22 mouse cellular contexts compared by ENCODE assay signal in the genomic region with DNA sequence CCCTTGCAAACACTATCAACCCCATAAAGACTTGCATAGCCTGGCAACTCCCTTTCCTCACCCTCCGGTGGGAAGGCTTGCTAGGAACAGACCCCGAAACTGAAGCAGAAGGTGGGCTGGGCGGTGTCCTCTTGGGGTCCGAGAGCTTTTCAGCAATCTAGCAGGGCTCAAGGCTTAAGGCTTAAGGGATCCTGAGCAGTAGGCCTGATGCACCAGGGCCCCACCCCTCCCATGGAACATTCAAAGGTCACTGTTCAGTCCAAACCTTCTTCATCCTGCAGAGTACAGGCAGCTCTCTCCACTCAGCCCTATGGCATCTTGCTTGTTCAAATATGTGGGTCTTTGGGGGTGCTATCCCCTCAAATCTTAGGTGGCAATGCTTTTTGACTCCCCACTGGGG. TPM values are rescaled to one million over a fixed set of nuclear protein-coding genes. Genes with fewer than 3 reads are reported as not detected.
DNase-seq lines count a peak whose midpoint lies in the region; ATAC-seq and TF ChIP-seq lines count a peak whose summit lies in the region.
"Had no signal": no experiment of that assay in that cellular context is flagged by ENCODE, and none has a peak within 500 bp of the region (broad histone marks: within the 10 kb centered on the region; RNA-seq: fewer than 3 reads in every experiment).

No protein-coding gene starts in this region.

- no peak overlapping the region for H3K9ac ChIP-seq in hindbrain, embryonic 11.5 days (ENCODE audit: low read depth, low read length)
- H3K9ac ChIP-seq in hindbrain, postnatal 0 days (replicated peaks; ENCODE audit: low read length), result no peak overlapping the region
- no peak overlapping the region for H3K9ac ChIP-seq in kidney, embryonic 16.5 days (replicated peaks; ENCODE audit: low read length)
- H3K9ac ChIP-seq in hindbrain, embryonic 12.5 days, result peak overlapping the region; percentile 15; the same call in 1 of the 2 replicates
- H3K9ac ChIP-seq in hindbrain, embryonic 14.5 days, result no peak overlapping the region
- H3K9ac ChIP-seq: embryonic facial prominence, embryonic 12.5 days; heart, embryonic 13.5 days had no signal

- H3K4me3 ChIP-seq in hindbrain, embryonic 11.5 days (ENCODE audit: low read depth, low read length), result peak overlapping the region; percentile 7; the same call in 1 of the 2 replicates
- H3K4me3 ChIP-seq in hindbrain, postnatal 0 days (ENCODE audit: low read length), result no peak overlapping the region
- H3K4me3 ChIP-seq in kidney, embryonic 16.5 days (ENCODE audit: low read length), result no peak overlapping the region
- H3K4me3 ChIP-seq in hindbrain, embryonic 12.5 days, result peak overlapping the region; percentile 34
- H3K4me3 ChIP-seq in hindbrain, embryonic 14.5 days (replicated peaks; ENCODE audit: low read length), result no peak overlapping the region
- H3K4me3 ChIP-seq: embryonic facial prominence, embryonic 12.5 days; heart, embryonic 13.5 days had no signal

- WGBS in hindbrain, embryonic 11.5 days, result 77% methylated on average over 4 of the region's 4 CpGs
- 76% methylated on average over 4 of the region's 4 CpGs for WGBS in hindbrain, postnatal 0 days
- 83% methylated on average over 4 of the region's 4 CpGs for WGBS in kidney, embryonic 16.5 days
- WGBS in hindbrain, embryonic 12.5 days, result 69% methylated on average over 4 of the region's 4 CpGs
- 71% methylated on average over 4 of the region's 4 CpGs for WGBS in hindbrain, embryonic 14.5 days

- no peak for TF ChIP-seq CTCF in hindbrain, postnatal 0 days (IDR thresholded peaks at IDR 0.05; ENCODE audit: low read depth)

- H3K27me3 ChIP-seq in hindbrain, embryonic 11.5 days (ENCODE audit: control insufficient read depth, insufficient read depth, low read length), result peaks cover 63% of the 10 kb centered on the region
- H3K27me3 ChIP-seq in hindbrain, postnatal 0 days (ENCODE audit: insufficient read depth, low read length), result peaks cover 42% of the 10 kb centered on the region
- peaks cover 65% of the 10 kb centered on the region for H3K27me3 ChIP-seq in kidney, embryonic 16.5 days (ENCODE audit: insufficient read depth, low read length)
- H3K27me3 ChIP-seq in hindbrain, embryonic 12.5 days, result peaks cover 74% of the 10 kb centered on the region
- peaks cover 66% of the 10 kb centered on the region for H3K27me3 ChIP-seq in hindbrain, embryonic 14.5 days (ENCODE audit: control insufficient read depth, insufficient read depth, low read length)
- H3K27me3 ChIP-seq: CH12.LX, Patski had no signal

- H3K4me1 ChIP-seq in hindbrain, embryonic 11.5 days (replicated peaks; ENCODE audit: control insufficient read depth, insufficient read depth, low read length), result peaks cover 15% of the 10 kb centered on the region
- H3K4me1 ChIP-seq in hindbrain, postnatal 0 days (ENCODE audit: insufficient read depth, low read length), result no peaks in the 10 kb centered on the region
- peaks cover 29% of the 10 kb centered on the region for H3K4me1 ChIP-seq in kidney, embryonic 16.5 days (ENCODE audit: insufficient read depth, low read length)
- peaks cover 37% of the 10 kb centered on the region for H3K4me1 ChIP-seq in hindbrain, embryonic 12.5 days
- peaks cover 13% of the 10 kb centered on the region; the same call in 1 of the 2 replicates for H3K4me1 ChIP-seq in hindbrain, embryonic 14.5 days (replicated peaks; ENCODE audit: control insufficient read depth, insufficient read depth, low read length)

- DNase-seq in hindbrain, embryonic 11.5 days (ENCODE audit: low spot score), result no peak
- no peak for DNase-seq in hindbrain, postnatal 0 days (ENCODE audit: low spot score)
- DNase-seq in kidney, postnatal 36 days, result peak; percentile 44 to 65
- DNase-seq in hindbrain, embryonic 14.5 days (ENCODE audit: low spot score), result no peak
- no peak for DNase-seq in gastrocnemius, postnatal 14 days
- DNase-seq: adrenal gland, postnatal 14 days; cerebellum, adult 11-12 months; cerebellum, adult 9-10 months; cerebellum, postnatal 25 days; gastrocnemius, postnatal 10 days; heart, postnatal 36 days had no signal

- H3K9me3 ChIP-seq in hindbrain, embryonic 11.5 days (ENCODE audit: control insufficient read depth, low read length), result no peaks in the 10 kb centered on the region
- no peaks in the 10 kb centered on the region for H3K9me3 ChIP-seq in hindbrain, postnatal 0 days (ENCODE audit: low read length)
- no peaks in the 10 kb centered on the region for H3K9me3 ChIP-seq in kidney, embryonic 16.5 days (ENCODE audit: low read length)
- H3K9me3 ChIP-seq in hindbrain, embryonic 12.5 days (replicated peaks), result no peaks in the 10 kb centered on the region
- no peaks in the 10 kb centered on the region for H3K9me3 ChIP-seq in hindbrain, embryonic 14.5 days (ENCODE audit: control insufficient read depth, low read length)
- H3K9me3 ChIP-seq: embryonic facial prominence, embryonic 12.5 days; heart, embryonic 13.5 days had no signal

- no peaks in the 10 kb centered on the region for H3K36me3 ChIP-seq in hindbrain, embryonic 11.5 days (ENCODE audit: control insufficient read depth, insufficient read depth, low read length)
- H3K36me3 ChIP-seq in hindbrain, postnatal 0 days (ENCODE audit: insufficient read depth, low read length), result no peaks in the 10 kb centered on the region
- peaks cover 20% of the 10 kb centered on the region for H3K36me3 ChIP-seq in kidney, embryonic 16.5 days (ENCODE audit: insufficient read depth, low read length)
- H3K36me3 ChIP-seq in hindbrain, embryonic 12.5 days, result peaks cover 20% of the 10 kb centered on the region
- H3K36me3 ChIP-seq in hindbrain, embryonic 14.5 days (replicated peaks; ENCODE audit: control insufficient read depth, insufficient read depth), result no peaks in the 10 kb centered on the region

- no peak overlapping the region for H3K27ac ChIP-seq in hindbrain, embryonic 11.5 days (ENCODE audit: low read depth, low read length)
- H3K27ac ChIP-seq in hindbrain, postnatal 0 days, result no peak overlapping the region
- H3K27ac ChIP-seq in kidney, embryonic 16.5 days (ENCODE audit: low read length), result no peak overlapping the region
- no peak overlapping the region for H3K27ac ChIP-seq in hindbrain, embryonic 12.5 days
- no peak overlapping the region for H3K27ac ChIP-seq in hindbrain, embryonic 14.5 days
- H3K27ac ChIP-seq: embryonic facial prominence, embryonic 12.5 days; heart, embryonic 13.5 days had no signal

- ATAC-seq in hindbrain, embryonic 11.5 days (ENCODE audit: low FRiP score), result no peak
- ATAC-seq in hindbrain, postnatal 0 days, result no peak
- no peak for ATAC-seq in kidney, embryonic 16.5 days (ENCODE audit: low FRiP score, low TSS enrichment)
- no peak for ATAC-seq in hindbrain, embryonic 12.5 days (ENCODE audit: low FRiP score)
- ATAC-seq in hindbrain, embryonic 14.5 days (ENCODE audit: low FRiP score), result no peak
- ATAC-seq: activated CD4-positive, CD25-positive, alpha-beta regulatory T cell, adult 4 months; forebrain, embryonic 16.5 days; Patski had no signal

- intact Hi-C loops in gastrocnemius, postnatal 14 days (cut with DNase I; ENCODE audit: low total_unique reads), result loop anchor here (10.0 kb wide), 1 partner anchor 119 kb away; no protein-coding TSS in a partner anchor

- H3K4me2 ChIP-seq in hindbrain, embryonic 11.5 days (replicated peaks; ENCODE audit: low read depth, low read length), result no peak overlapping the region; the same call in 1 of the 2 replicates
- H3K4me2 ChIP-seq in hindbrain, postnatal 0 days (ENCODE audit: low read depth, low read length), result no peak overlapping the region
- no peak overlapping the region for H3K4me2 ChIP-seq in kidney, embryonic 16.5 days (replicated peaks; ENCODE audit: low read depth, low read length)
- H3K4me2 ChIP-seq in hindbrain, embryonic 12.5 days (replicated peaks), result peak overlapping the region; percentile 15
- peak overlapping the region; percentile 12; the same call in 1 of the 2 replicates for H3K4me2 ChIP-seq in hindbrain, embryonic 14.5 days (replicated peaks)
- H3K4me2 ChIP-seq: embryonic facial prominence, embryonic 12.5 days; heart, embryonic 13.5 days had no signal

RNA-seq across cellular contexts. Expression of a gene that starts 1.6 kb away (rescaled TPM):
- polyA plus RNA-seq in hindbrain, embryonic 11.5 days (2014; fragmentation: Nextera tagmentation; extraction: Ambion mirVana), result 10.2 and 12.4 TPM in 2 replicates
- 8.6 and 11.9 TPM in 2 replicates for total RNA-seq in hindbrain, postnatal 0 days (2014; rRNA removed)
- 4.3 and 5.7 TPM in 2 replicates for polyA plus RNA-seq in hindbrain, postnatal 0 days (2015; fragmentation: Nextera tagmentation; extraction: Ambion mirVana)
- polyA plus RNA-seq in kidney, embryonic 16.5 days (2015; fragmentation: Nextera tagmentation; extraction: Ambion mirVana), result 0.94 and 1.2 TPM in 2 replicates
- polyA plus RNA-seq in hindbrain, embryonic 12.5 days (2016; fragmentation: Nextera tagmentation; extraction: Ambion mirVana), result 18.4 and 18.7 TPM in 2 replicates
- polyA plus RNA-seq in hindbrain, embryonic 14.5 days (2014; fragmentation: Nextera tagmentation; extraction: Ambion mirVana), result 4.7 and 6.6 TPM in 2 replicates
- not detected for total RNA-seq in gastrocnemius, postnatal 14 days (2021)
- total RNA-seq: adrenal gland, adult 18-20 months; adrenal gland, postnatal 14 days; CH12.LX; gastrocnemius, postnatal 10 days; heart, postnatal 36 days had no signal
- polyA plus RNA-seq: activated CD4-positive, CD25-positive, alpha-beta regulatory T cell, adult 4 months; cortical plate, adult 2 months; forebrain, embryonic 16.5 days; frontal cortex, adult 2 months had no signal

RNA-seq across cellular contexts. Expression of a gene that starts 7.0 kb away (rescaled TPM):
- polyA plus RNA-seq in hindbrain, embryonic 11.5 days (2014; fragmentation: Nextera tagmentation; extraction: Ambion mirVana), result 1.2 and 3.3 TPM in 2 replicates
- total RNA-seq in hindbrain, postnatal 0 days (2014; rRNA removed), result 0.68 and 0.99 TPM in 2 replicates
- polyA plus RNA-seq in hindbrain, postnatal 0 days (2015; fragmentation: Nextera tagmentation; extraction: Ambion mirVana), result 0.45 and 0.48 TPM in 2 replicates
- polyA plus RNA-seq in kidney, embryonic 16.5 days (2015; fragmentation: Nextera tagmentation; extraction: Ambion mirVana), result 8.0 and 10.0 TPM in 2 replicates
- 3.2 and 3.3 TPM in 2 replicates for polyA plus RNA-seq in hindbrain, embryonic 12.5 days (2016; fragmentation: Nextera tagmentation; extraction: Ambion mirVana)
- polyA plus RNA-seq in hindbrain, embryonic 14.5 days (2014; fragmentation: Nextera tagmentation; extraction: Ambion mirVana), result 0.52 and 1.0 TPM in 2 replicates
- total RNA-seq in gastrocnemius, postnatal 14 days (2021), result under 1 TPM in 1 of 2 experiments, not detected in 1; 0.12 TPM
- polyA plus RNA-seq: activated CD4-positive, CD25-positive, alpha-beta regulatory T cell, adult 4 months; frontal cortex, adult 2 months had no signal

RNA-seq across cellular contexts. Expression of a gene that starts 11.6 kb away (rescaled TPM):
- 19.1 and 22.9 TPM in 2 replicates for polyA plus RNA-seq in hindbrain, embryonic 11.5 days (2014; fragmentation: Nextera tagmentation; extraction: Ambion mirVana)
- 4.3 and 10.5 TPM in 2 replicates for total RNA-seq in hindbrain, postnatal 0 days (2014; rRNA removed)
- 4.5 and 6.4 TPM in 2 replicates for polyA plus RNA-seq in hindbrain, postnatal 0 days (2015; fragmentation: Nextera tagmentation; extraction: Ambion mirVana)
- polyA plus RNA-seq in kidney, embryonic 16.5 days (2015; fragmentation: Nextera tagmentation; extraction: Ambion mirVana), result 35.8 and 45.8 TPM in 2 replicates
- polyA plus RNA-seq in hindbrain, embryonic 12.5 days (2016; fragmentation: Nextera tagmentation; extraction: Ambion mirVana), result 24.1 and 29.2 TPM in 2 replicates
- 3.7 and 4.0 TPM in 2 replicates for polyA plus RNA-seq in hindbrain, embryonic 14.5 days (2014; fragmentation: Nextera tagmentation; extraction: Ambion mirVana)
- 1 to 10 TPM; 1.4 to 1.8 TPM for total RNA-seq in gastrocnemius, postnatal 14 days (2021)
- total RNA-seq: adrenal gland, adult 18-20 months had no signal

RNA-seq across cellular contexts. Expression of a gene that starts 31.0 kb away (rescaled TPM):
- 17.2 and 20.9 TPM in 2 replicates for polyA plus RNA-seq in hindbrain, embryonic 11.5 days (2014; fragmentation: Nextera tagmentation; extraction: Ambion mirVana)
- total RNA-seq in hindbrain, postnatal 0 days (2014; rRNA removed), result 62.6 and 70.9 TPM in 2 replicates
- 50.0 and 53.5 TPM in 2 replicates for polyA plus RNA-seq in hindbrain, postnatal 0 days (2015; fragmentation: Nextera tagmentation; extraction: Ambion mirVana)
- polyA plus RNA-seq in kidney, embryonic 16.5 days (2015; fragmentation: Nextera tagmentation; extraction: Ambion mirVana), result 3.3 and 5.8 TPM in 2 replicates
- 23.3 and 35.6 TPM in 2 replicates for polyA plus RNA-seq in hindbrain, embryonic 12.5 days (2016; fragmentation: Nextera tagmentation; extraction: Ambion mirVana)
- polyA plus RNA-seq in hindbrain, embryonic 14.5 days (2014; fragmentation: Nextera tagmentation; extraction: Ambion mirVana), result 77.9 and 79.5 TPM in 2 replicates
- 1 to 10 TPM; 1.2 to 1.4 TPM for total RNA-seq in gastrocnemius, postnatal 14 days (2021)
- polyA plus RNA-seq: activated CD4-positive, CD25-positive, alpha-beta regulatory T cell, adult 4 months had no signal

RNA-seq across cellular contexts. Expression of a gene that starts 39.7 kb away (rescaled TPM):
- polyA plus RNA-seq in hindbrain, embryonic 11.5 days (2014; fragmentation: Nextera tagmentation; extraction: Ambion mirVana), result 59.5 and 64.9 TPM in 2 replicates
- 23.6 and 25.8 TPM in 2 replicates for total RNA-seq in hindbrain, postnatal 0 days (2014; rRNA removed)
- polyA plus RNA-seq in hindbrain, postnatal 0 days (2015; fragmentation: Nextera tagmentation; extraction: Ambion mirVana), result 23.4 and 23.6 TPM in 2 replicates
- 42.1 and 42.9 TPM in 2 replicates for polyA plus RNA-seq in kidney, embryonic 16.5 days (2015; fragmentation: Nextera tagmentation; extraction: Ambion mirVana)
- polyA plus RNA-seq in hindbrain, embryonic 12.5 days (2016; fragmentation: Nextera tagmentation; extraction: Ambion mirVana), result 72.7 and 73.6 TPM in 2 replicates
- 33.7 and 33.8 TPM in 2 replicates for polyA plus RNA-seq in hindbrain, embryonic 14.5 days (2014; fragmentation: Nextera tagmentation; extraction: Ambion mirVana)
- total RNA-seq in gastrocnemius, postnatal 14 days (2021), result 1 to 10 TPM; 7.1 to 8.7 TPM
- polyA plus RNA-seq: activated CD4-positive, CD25-positive, alpha-beta regulatory T cell, adult 4 months had no signal

Comparison
In these comparisons a context has a peak if more than half of its experiments do, and no peak if none do; other contexts are left out.
1. H3K4me2 ChIP-seq: peak in hindbrain, embryonic 12.5 days (single experiment) and hindbrain, embryonic 14.5 days (single experiment); none in hindbrain, embryonic 11.5 days (single experiment), hindbrain, postnatal 0 days (single experiment) and kidney, embryonic 16.5 days (single experiment).
2. H3K4me3 ChIP-seq: peak in hindbrain, embryonic 11.5 days (single experiment) and hindbrain, embryonic 12.5 days (single experiment); none in hindbrain, postnatal 0 days (single experiment), kidney, embryonic 16.5 days (single experiment) and hindbrain, embryonic 14.5 days (single experiment).
3. DNase-seq: peak in kidney, postnatal 36 days (2 of 2); none in hindbrain, embryonic 11.5 days (single experiment), hindbrain, postnatal 0 days (single experiment), hindbrain, embryonic 14.5 days (single experiment) and gastrocnemius, postnatal 14 days (single experiment).